Mouse (Mus musculus) heart, adult 2 months (tissue): ENCODE results near the gene Srcap.

Experiments
- CTCF ChIP-seq: fragments of 200-600 bp; IDR thresholded peaks from 2 replicates; pipeline ENCODE4 v1.8.1; 2022; ENCODE audit warnings: antibody characterized with exemption, mild to moderate bottlenecking, moderate library complexity
- POLR2A ChIP-seq: fragments of 200-500 bp; IDR thresholded peaks from 2 replicates; pipeline ENCODE4 v1.6.1; 2011; ENCODE audit warnings: mild to moderate bottlenecking, low read depth, low read length, control low read depth; ENCODE audit not compliant: insufficient read depth

- no peak for TF ChIP-seq POLR2A
- no peak for TF ChIP-seq CTCF
These were observed 61.8 kb downstream of the Srcap start for GRCm38 (mm10) chr7:127573503-127574008.
